Mouse (Mus musculus): Measurements from ENCODE around the gene Eif4a1. TPM values are rescaled to one million over a fixed set of nuclear protein-coding genes. Genes with fewer than 3 reads are reported as not detected.

Eif4a1 gene
- total and polyA plus RNA-seq, 3 experiments, result 1,622 to 2,161 (median 1,728) TPM

DNA sequence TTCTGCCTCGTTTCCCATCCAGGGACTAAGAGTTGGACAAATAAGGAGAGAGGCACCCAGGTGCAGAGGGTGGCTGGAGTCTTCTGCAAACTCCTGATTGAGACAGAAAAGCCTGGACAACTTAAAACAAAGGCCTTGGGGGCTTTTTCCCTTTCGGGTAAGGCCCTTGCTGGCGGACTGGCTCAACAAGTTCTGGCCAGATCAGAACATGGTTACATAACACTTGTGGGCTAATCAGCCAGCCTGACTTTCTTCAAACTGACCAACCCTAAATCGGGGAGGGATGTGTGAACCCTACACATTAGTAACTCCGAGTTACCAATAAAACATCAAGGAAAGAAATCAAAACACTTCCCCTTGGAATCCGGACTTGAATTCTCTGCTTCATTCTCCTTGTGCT lies 48.6 kb upstream of the Eif4a1 start:
- no peak overlapping the region for H3K4me3 ChIP-seq (replicated peaks in 1 of 3; ENCODE audit: low read depth in 2 of 3, low read length in 2 of 3, poor library complexity in 1 of 3)
- no peak overlapping the region for H3K4me2 ChIP-seq (ENCODE audit: insufficient read depth, low read depth, poor library complexity, severe bottlenecking)
- no peaks in the 10 kb centered on the region for H3K36me3 ChIP-seq (replicated peaks in 1 of 2; ENCODE audit: control insufficient read depth in 1 of 2, insufficient read depth in 1 of 2, low read length in 1 of 2)
- H3K4me1 ChIP-seq (ENCODE audit: control insufficient read depth in 1 of 2, insufficient read depth in 2 of 2), result no peaks in the 10 kb centered on the region; a peak in 1 of 4 replicates
- H3K27me3 ChIP-seq (replicated peaks), result peaks cover 2% of the 10 kb centered on the region
- no peak overlapping the region for H3K9ac ChIP-seq (ENCODE audit: insufficient read depth, low read depth)
- no peak overlapping the region for H3K27ac ChIP-seq (ENCODE audit: insufficient read depth, low read depth)
- H3K9me3 ChIP-seq (replicated peaks; ENCODE audit: low read length), result no peaks in the 10 kb centered on the region
- no peak for DNase-seq (ENCODE audit: extremely low read depth)
- no peaks in the 10 kb centered on the region for H3K79me2 ChIP-seq (replicated peaks; ENCODE audit: control insufficient read depth, extremely low read depth, insufficient read depth, poor library complexity, severe bottlenecking)
- TF ChIP-seq JUND (conservative IDR thresholded peaks at IDR 0.05; ENCODE audit: low read depth, low read length) (no peak), ETS1 (conservative IDR thresholded peaks at IDR 0.05; ENCODE audit: low read depth, low read length) (no peak), UBTF (IDR thresholded peaks at IDR 0.05; ENCODE audit: low read depth, low read length) (no peak), IRF4 (IDR thresholded peaks at IDR 0.05; ENCODE audit: low read depth, low read length) (no peak), POLR2A (IDR thresholded peaks at IDR 0.05; ENCODE audit: low read depth, low read length) (no peak), BHLHE40 (IDR thresholded peaks at IDR 0.05; ENCODE audit: low read depth, low read length) (no peak), CHD2 (IDR thresholded peaks at IDR 0.05; ENCODE audit: low read length) (no peak), MXI1 (IDR thresholded peaks at IDR 0.05; ENCODE audit: low read depth, low read length) (no peak), SIN3A (IDR thresholded peaks at IDR 0.05; ENCODE audit: low read length) (no peak)
- dilution Hi-C loops (cut with MboI; ENCODE audit: extremely low pct_ligation_motif_present, extremely low pct_unique_long_range_greater_than_20kb, low sequenced_read_pairs) (no loop called here), in situ Hi-C loops (cut with MboI; ENCODE audit: low pct_ligation_motif_present, low pct_unique_long_range_greater_than_20kb, low sequenced_read_pairs) (no loop called here)

DNA sequence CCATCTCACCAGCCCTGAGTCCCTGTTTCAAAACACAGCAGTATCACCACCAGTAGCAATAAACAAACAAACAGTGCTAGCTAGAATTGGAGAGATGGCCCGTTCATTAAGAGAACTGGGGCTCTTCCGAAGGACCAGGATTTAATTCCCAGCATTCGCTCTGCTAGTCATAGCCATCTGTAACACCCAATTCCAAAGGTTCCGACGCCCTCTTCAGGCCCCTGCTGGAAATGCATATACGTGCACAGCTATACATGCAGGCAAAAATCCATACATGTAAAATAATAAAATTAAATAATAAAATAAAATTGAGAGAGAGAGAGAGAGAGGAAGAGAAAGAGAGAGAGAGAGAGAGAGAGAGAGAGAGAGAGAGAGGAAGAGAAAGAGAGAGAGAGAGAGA lies 47.2 kb upstream of the Eif4a1 start:
- Histone ChIP-seq H3K4me2 (ENCODE audit: insufficient read depth, low read depth, poor library complexity, severe bottlenecking) (no peak overlapping the region), H3K9ac (ENCODE audit: insufficient read depth, low read depth) (no peak overlapping the region), H3K4me1 (ENCODE audit: control insufficient read depth in 1 of 2, insufficient read depth in 2 of 2) (no peaks in the 10 kb centered on the region), H3K79me2 (replicated peaks; ENCODE audit: control insufficient read depth, extremely low read depth, insufficient read depth, poor library complexity, severe bottlenecking) (no peaks in the 10 kb centered on the region), H3K9me3 (replicated peaks; ENCODE audit: low read length) (peaks cover 3% of the 10 kb centered on the region), H3K4me3 (replicated peaks in 1 of 3; ENCODE audit: low read depth in 2 of 3, low read length in 2 of 3, poor library complexity in 1 of 3) (no peak overlapping the region), H3K36me3 (replicated peaks in 1 of 2; ENCODE audit: control insufficient read depth in 1 of 2, insufficient read depth in 1 of 2, low read length in 1 of 2) (no peaks in the 10 kb centered on the region), H3K27ac (ENCODE audit: insufficient read depth, low read depth) (no peak overlapping the region), H3K27me3 (replicated peaks) (peaks cover 2% of the 10 kb centered on the region)
- in situ Hi-C loops (cut with MboI; ENCODE audit: low pct_ligation_motif_present, low pct_unique_long_range_greater_than_20kb, low sequenced_read_pairs) (no loop called here), dilution Hi-C loops (cut with MboI; ENCODE audit: extremely low pct_ligation_motif_present, extremely low pct_unique_long_range_greater_than_20kb, low sequenced_read_pairs) (no loop called here)
- peak; percentile 29 for TF ChIP-seq RAD21 (IDR thresholded peaks at IDR 0.05; ENCODE audit: low read depth, low read length)
- no peak for TF ChIP-seq ETS1 (conservative IDR thresholded peaks at IDR 0.05; ENCODE audit: low read depth, low read length)
- peak in 1 of 2 experiments; percentile 49; a peak in 2 of 4 replicates for TF ChIP-seq CTCF (conservative IDR thresholded peaks at IDR 0.05 in 1 of 2, IDR thresholded peaks at IDR 0.05 in 1 of 2; ENCODE audit: low read depth in 2 of 2, low read length in 2 of 2)
- no peak for DNase-seq (ENCODE audit: extremely low read depth)

DNA sequence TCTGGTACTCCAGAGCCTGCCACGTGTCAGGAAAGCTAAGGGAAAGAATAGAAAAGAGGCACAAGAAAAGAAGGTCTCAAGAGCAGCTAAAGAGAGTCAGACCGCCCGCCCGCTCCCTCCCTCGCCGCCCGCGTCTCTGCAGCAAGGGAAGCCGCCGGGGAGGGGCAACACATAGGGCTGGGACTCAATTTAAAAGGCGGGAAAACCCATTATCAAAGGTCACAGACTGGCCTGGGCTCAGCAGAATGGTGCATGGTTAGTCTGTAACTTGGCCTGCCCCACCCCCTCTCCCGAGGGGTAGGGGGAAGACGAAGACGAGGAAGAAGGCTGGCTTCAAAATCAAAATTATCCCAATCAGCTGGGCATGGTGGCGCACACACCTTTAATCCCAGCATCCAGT lies 46.4 kb upstream of the Eif4a1 start:
- Histone ChIP-seq H3K36me3 (replicated peaks in 1 of 2; ENCODE audit: control insufficient read depth in 1 of 2, insufficient read depth in 1 of 2, low read length in 1 of 2) (no peaks in the 10 kb centered on the region), H3K9me3 (replicated peaks; ENCODE audit: low read length) (peaks cover 3% of the 10 kb centered on the region), H3K4me3 (replicated peaks in 1 of 3; ENCODE audit: low read depth in 2 of 3, low read length in 2 of 3, poor library complexity in 1 of 3) (no peak overlapping the region), H3K4me2 (ENCODE audit: insufficient read depth, low read depth, poor library complexity, severe bottlenecking) (no peak overlapping the region), H3K27me3 (replicated peaks) (peaks cover 2% of the 10 kb centered on the region), H3K79me2 (replicated peaks; ENCODE audit: control insufficient read depth, extremely low read depth, insufficient read depth, poor library complexity, severe bottlenecking) (no peaks in the 10 kb centered on the region), H3K27ac (ENCODE audit: insufficient read depth, low read depth) (no peak overlapping the region), H3K4me1 (ENCODE audit: control insufficient read depth in 1 of 2, insufficient read depth in 2 of 2) (no peaks in the 10 kb centered on the region), H3K9ac (ENCODE audit: insufficient read depth, low read depth) (no peak overlapping the region)
- in situ Hi-C loops (cut with MboI; ENCODE audit: low pct_ligation_motif_present, low pct_unique_long_range_greater_than_20kb, low sequenced_read_pairs), result no loop called here
- dilution Hi-C loops (cut with MboI; ENCODE audit: extremely low pct_ligation_motif_present, extremely low pct_unique_long_range_greater_than_20kb, low sequenced_read_pairs), result no loop called here
- no peak for TF ChIP-seq USF2 (conservative IDR thresholded peaks at IDR 0.05; ENCODE audit: low read depth, low read length)
- no peak for TF ChIP-seq POLR2A (IDR thresholded peaks at IDR 0.05; ENCODE audit: low read depth, low read length)
- no peak for TF ChIP-seq SMC3 (IDR thresholded peaks at IDR 0.05; ENCODE audit: low read depth, low read length)
- TF ChIP-seq E2F4 (IDR thresholded peaks at IDR 0.05; ENCODE audit: insufficient replicate concordance, low read depth, low read length), result no peak
- no peak for TF ChIP-seq JUND (conservative IDR thresholded peaks at IDR 0.05; ENCODE audit: low read depth, low read length)
- TF ChIP-seq KAT2A (IDR thresholded peaks at IDR 0.05; ENCODE audit: insufficient replicate concordance, low read length), result no peak
- TF ChIP-seq HCFC1 (IDR thresholded peaks at IDR 0.05; ENCODE audit: low read depth, low read length), result no peak
- TF ChIP-seq BHLHE40 (IDR thresholded peaks at IDR 0.05; ENCODE audit: low read depth, low read length), result no peak
- no peak for TF ChIP-seq NRF1 (IDR thresholded peaks at IDR 0.05; ENCODE audit: low read depth, low read length)
- no peak for DNase-seq (ENCODE audit: extremely low read depth)

Measured in CH12.LX (cell line).